Mouse (Mus musculus): ENCODE data around the gene Slc38a11.

DNA sequence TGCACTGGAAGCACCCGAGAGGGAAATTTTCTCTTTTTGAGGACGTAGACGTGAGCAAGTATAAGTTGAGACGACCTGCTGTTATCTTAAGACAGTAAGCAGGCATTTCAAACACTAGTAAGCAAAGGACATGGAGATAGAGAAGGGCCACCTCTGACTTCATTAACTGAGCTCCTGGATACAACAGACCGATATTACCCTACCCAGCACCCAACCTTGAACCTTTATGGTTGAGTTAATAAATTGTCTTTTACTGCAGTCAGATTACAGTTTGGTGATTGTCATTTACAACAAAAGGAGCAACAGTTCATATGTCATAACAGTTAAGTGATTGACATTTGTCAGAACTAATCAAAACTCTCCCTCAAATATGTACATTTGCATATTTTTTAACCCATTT, 17.8 kb downstream of the Slc38a11 start:
- TF ChIP-seq CTCF (IDR thresholded peaks at IDR 0.05; ENCODE audit: low read depth, low read length) = no peak
- no peak for TF ChIP-seq GATA1 (IDR thresholded peaks at IDR 0.05; ENCODE audit: borderline replicate concordance, low read length)
- no peak for TF ChIP-seq TAL1 (conservative IDR thresholded peaks at IDR 0.05; ENCODE audit: low read depth, low read length)
- no peak for TF ChIP-seq POLR2AphosphoS5 (IDR thresholded peaks at IDR 0.05; ENCODE audit: insufficient replicate concordance, low read depth, low read length)
- no peak for TF ChIP-seq GATA2 (IDR thresholded peaks at IDR 0.05; ENCODE audit: borderline replicate concordance, low read depth, low read length)

Measured in G1E (cell line).